Comparison of ENCODE assay signal across 15 mouse cellular contexts in the genomic region with DNA sequence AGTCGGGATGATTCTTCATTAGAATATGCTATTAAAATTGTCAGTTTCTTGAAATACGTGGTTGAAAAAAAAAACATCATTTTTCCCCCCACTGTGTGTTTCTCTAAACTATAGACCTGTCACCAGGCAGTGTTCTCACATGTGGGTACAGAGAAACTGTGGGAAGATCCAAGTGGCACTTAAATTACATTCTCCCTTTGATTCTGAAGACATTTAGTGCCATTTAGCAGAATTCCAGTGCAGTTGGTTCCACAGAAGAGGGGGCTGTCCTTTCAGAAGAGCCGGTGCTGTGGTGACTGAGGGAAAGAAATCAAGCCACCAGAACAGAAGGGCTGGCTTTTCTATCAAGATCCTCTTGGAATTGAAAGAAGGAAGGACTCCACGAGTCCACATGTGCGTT.
"Had no signal": no experiment of that assay in that cellular context is flagged by ENCODE, and none has a peak within 500 bp of the region (broad histone marks: within the 10 kb centered on the region; RNA-seq: fewer than 3 reads in every experiment).

No protein-coding gene starts in this region.

- DNase-seq: liver, postnatal 0 days; lung, adult 2 months; lung, postnatal 14 days; lung, postnatal 36 days; retina, postnatal 1 day; right cerebral cortex, adult 18-20 months; right cerebral cortex, postnatal 25 days; right cerebral cortex, postnatal 4 days; spleen, adult 18-20 months; thymus, adult 18-20 months; thymus, postnatal 14 days; thymus, postnatal 36 days had no signal

- ATAC-seq: liver, postnatal 0 days; lung, postnatal 0 days; midbrain, embryonic 13.5 days; midbrain, embryonic 15.5 days had no signal
